Mouse (Mus musculus) heart, embryonic 16.5 days (tissue): ENCODE data around the gene Farp1. TPM values are rescaled to one million over a fixed set of nuclear protein-coding genes. Genes with fewer than 3 reads are reported as not detected.

Source experiments
- ATAC-seq: fragments of 200-750 bp; cut with Nextera tagmentation; replicated peaks from 2 replicates; pipeline ENCODE4 v1.8.0; 2017; ENCODE audit warnings: moderate number of reproducible peaks; ENCODE audit not compliant: insufficient read depth, low FRiP score; ENCODE audit errors: extremely low read depth
- H3K27ac ChIP-seq: fragments of 300-500 bp; sonication (generic); 2 replicates; pipeline ENCODE4 v1.5.1; 2014; ENCODE audit warnings: mild to moderate bottlenecking, low read length, control low read depth, moderate library complexity
- H3K27me3 ChIP-seq: fragments of 300-500 bp; sonication (generic); 2 replicates; pipeline ENCODE4 v1.6.1; 2014; ENCODE audit warnings: low read length, mixed read lengths; ENCODE audit not compliant: control insufficient read depth, insufficient read depth
- H3K36me3 ChIP-seq: fragments of 300-500 bp; sonication (generic); 2 replicates; pipeline ENCODE4 v1.6.1; 2014; ENCODE audit not compliant: control insufficient read depth, insufficient read depth
- H3K4me1 ChIP-seq: fragments of 300-500 bp; sonication (generic); 2 replicates; pipeline ENCODE4 v1.6.1; 2014; ENCODE audit warnings: low read length, mixed read lengths; ENCODE audit not compliant: control insufficient read depth, insufficient read depth
- H3K4me2 ChIP-seq: fragments of 300-500 bp; sonication (generic); 2 replicates; pipeline ENCODE4 v1.6.1; 2014; ENCODE audit warnings: low read depth, mild to moderate bottlenecking, control low read depth, low read length
- H3K4me3 ChIP-seq: fragments of 300-500 bp; sonication (generic); 2 replicates; pipeline ENCODE4 v1.5.1; 2014; ENCODE audit warnings: mild to moderate bottlenecking, control low read depth, low read length
- H3K9ac ChIP-seq: fragments of 300-500 bp; sonication (generic); 2 replicates; pipeline ENCODE4 v1.6.1; 2014; ENCODE audit warnings: low read length, control low read depth
- H3K9me3 ChIP-seq: fragments of 300-500 bp; sonication (generic); replicated peaks from 2 replicates; pipeline ENCODE4 v1.6.1; 2016; ENCODE audit warnings: low read length; ENCODE audit not compliant: control insufficient read depth
- WGBS: fragments of 180-500 bp; shearing (Covaris S2); extraction: QIAGEN DNeasy Blood & Tissue Kit; methylation state at CpG from one replicate; pipeline ENCODE4 v1.1.7; 2014; 5-methylcytosine and 5-hydroxymethylcytosine counted together
- polyA plus RNA-seq: library from polyadenylated mRNA; unstranded; fragments of >200 nt; fragmentation: Nextera tagmentation; extraction: Ambion mirVana; gene quantifications from 2 replicates; pipeline ENCODE4 v1.2.1, GENCODE M21; 2015

The Farp1 gene
- polyA plus RNA-seq, 1 experiment from 2014 or later = 11.6 TPM

DNA sequence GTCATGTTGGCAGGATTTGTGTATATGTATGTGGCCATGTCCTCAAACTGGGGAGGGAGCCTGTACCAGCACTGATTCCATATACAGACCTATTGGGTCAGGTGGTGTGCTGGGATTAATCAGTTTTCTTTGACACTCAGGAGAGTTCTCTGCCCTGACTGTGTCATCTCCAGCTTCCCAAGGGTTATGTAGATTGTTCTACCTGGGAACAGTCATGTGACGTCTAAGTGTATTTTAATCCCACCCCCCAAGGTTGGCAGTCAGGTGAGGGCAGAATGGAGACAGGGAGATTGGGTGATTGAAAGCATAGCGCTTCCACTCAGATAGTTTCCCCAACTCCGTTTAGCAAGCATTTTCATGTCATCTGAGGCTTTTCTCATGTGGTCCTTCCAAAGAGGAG is 110.3 kb downstream of the Farp1 start:
- Histone ChIP-seq H3K4me3 (no peak overlapping the region), H3K9me3 (no peaks in the 10 kb centered on the region), H3K9ac (no peak overlapping the region), H3K4me2 (peak overlapping the region; percentile 47; the same call in 1 of the 2 replicates), H3K27me3 (no peaks in the 10 kb centered on the region), H3K36me3 (no peaks in the 10 kb centered on the region), H3K4me1 (peaks cover 38% of the 10 kb centered on the region), H3K27ac (peak overlapping the region; percentile 43; the same call in 1 of the 2 replicates)
- no peak for ATAC-seq
- WGBS = 60% methylated on average over 3 of the region's 3 CpGs

DNA sequence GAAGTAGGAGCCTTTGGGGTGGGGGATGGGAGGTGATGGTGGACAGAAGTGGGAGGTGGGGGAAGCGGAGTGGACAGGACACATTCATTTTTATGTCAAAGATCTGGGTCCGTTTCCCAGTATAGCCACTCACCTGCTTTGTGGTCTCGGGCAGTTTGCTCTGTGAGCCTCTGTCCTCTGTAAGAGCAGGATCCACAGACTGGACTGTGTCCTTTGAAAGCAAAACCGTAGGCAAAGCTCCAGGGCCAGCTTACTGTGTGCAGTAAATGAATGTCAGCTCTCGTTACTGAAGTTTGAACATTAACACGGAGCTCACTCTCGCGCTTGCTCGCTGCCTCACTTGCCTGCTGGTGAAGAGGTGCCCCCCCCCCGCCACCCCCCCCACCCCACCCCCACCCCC is 110.7 kb downstream of the Farp1 start:
- Histone ChIP-seq H3K9ac (peak overlapping the region; percentile 10; the same call in 1 of the 2 replicates), H3K4me2 (peak overlapping the region; percentile 47; the same call in 1 of the 2 replicates), H3K4me1 (peaks cover 37% of the 10 kb centered on the region), H3K27me3 (no peaks in the 10 kb centered on the region), H3K36me3 (no peaks in the 10 kb centered on the region), H3K27ac (peak overlapping the region; percentile 43; the same call in 1 of the 2 replicates), H3K4me3 (no peak overlapping the region), H3K9me3 (no peaks in the 10 kb centered on the region)
- peak; percentile 23; the same call in 1 of the 2 replicates for ATAC-seq
- WGBS = 18% methylated on average over 10 of the region's 10 CpGs

DNA sequence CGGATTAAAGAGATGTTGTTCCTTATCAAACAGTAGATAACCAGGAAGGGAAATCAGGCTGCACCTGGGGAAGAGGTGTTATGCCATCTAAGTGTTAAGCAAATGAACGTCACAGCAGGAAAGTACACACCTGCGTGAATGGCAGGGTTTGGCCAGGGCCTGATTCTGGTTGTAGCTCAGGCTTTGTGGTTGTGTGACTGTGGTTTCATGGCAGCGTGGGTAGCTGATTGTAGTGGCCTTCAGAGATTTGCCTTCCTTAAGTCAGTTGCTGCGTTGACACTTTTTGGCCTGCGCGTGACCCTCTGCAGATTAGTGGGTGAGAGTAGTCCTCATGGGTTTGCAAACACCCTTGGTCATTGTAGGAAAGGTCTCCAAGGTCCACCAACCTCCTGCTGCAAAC is 111.2 kb downstream of the Farp1 start:
- H3K27ac ChIP-seq = no peak overlapping the region
- H3K4me1 ChIP-seq = peaks cover 33% of the 10 kb centered on the region
- no peak overlapping the region for H3K9ac ChIP-seq
- H3K4me3 ChIP-seq = no peak overlapping the region
- no peaks in the 10 kb centered on the region for H3K27me3 ChIP-seq
- no peaks in the 10 kb centered on the region for H3K36me3 ChIP-seq
- H3K4me2 ChIP-seq = no peak overlapping the region
- WGBS = 53% methylated on average over 7 of the region's 7 CpGs
- no peaks in the 10 kb centered on the region for H3K9me3 ChIP-seq
- no peak for ATAC-seq

GRCm38 (mm10) chr14:121147026-121147425 is 112.0 kb downstream of the Farp1 start:
- no peak overlapping the region for H3K9ac ChIP-seq
- H3K27ac ChIP-seq = no peak overlapping the region
- no peaks in the 10 kb centered on the region for H3K36me3 ChIP-seq
- no peak overlapping the region for H3K4me2 ChIP-seq
- ATAC-seq = no peak
- H3K27me3 ChIP-seq = no peaks in the 10 kb centered on the region
- 51% methylated on average over 3 of the region's 3 CpGs for WGBS
- no peaks in the 10 kb centered on the region for H3K9me3 ChIP-seq
- peaks cover 30% of the 10 kb centered on the region for H3K4me1 ChIP-seq
- H3K4me3 ChIP-seq = no peak overlapping the region

DNA sequence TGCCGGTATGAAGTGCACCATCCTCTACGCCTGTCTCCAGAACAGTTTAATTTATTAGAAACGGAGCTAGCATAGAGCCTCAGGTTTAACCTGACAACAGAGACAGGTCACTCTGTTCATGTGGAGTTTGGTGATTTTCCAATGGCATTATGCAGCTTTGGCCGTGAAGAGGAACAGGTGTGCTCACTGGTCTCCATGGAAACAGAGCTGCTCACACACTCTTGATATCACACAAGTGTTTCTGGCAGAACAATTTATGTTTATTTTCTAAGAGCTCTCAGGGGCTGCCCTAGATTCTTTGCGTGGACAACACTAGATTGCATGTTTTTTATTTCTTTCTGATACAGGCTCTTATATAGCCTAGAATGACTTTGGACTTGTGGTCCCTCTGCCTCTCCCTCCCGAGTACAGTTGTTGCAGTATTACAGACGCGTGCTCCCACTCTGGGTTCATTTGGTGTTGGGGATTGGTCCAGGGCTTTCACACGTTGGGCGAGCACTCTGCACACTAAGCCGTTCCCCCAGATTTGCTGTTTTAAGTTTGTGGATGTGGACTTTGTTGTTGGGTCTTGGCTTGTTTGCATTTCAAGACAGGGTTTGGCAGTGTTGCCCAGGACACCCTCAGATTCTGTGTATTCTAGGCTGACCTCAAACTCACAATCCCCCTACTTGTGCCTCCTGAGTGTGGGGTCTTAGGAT is 113.2 kb downstream of the Farp1 start:
- ATAC-seq = no peak

DNA sequence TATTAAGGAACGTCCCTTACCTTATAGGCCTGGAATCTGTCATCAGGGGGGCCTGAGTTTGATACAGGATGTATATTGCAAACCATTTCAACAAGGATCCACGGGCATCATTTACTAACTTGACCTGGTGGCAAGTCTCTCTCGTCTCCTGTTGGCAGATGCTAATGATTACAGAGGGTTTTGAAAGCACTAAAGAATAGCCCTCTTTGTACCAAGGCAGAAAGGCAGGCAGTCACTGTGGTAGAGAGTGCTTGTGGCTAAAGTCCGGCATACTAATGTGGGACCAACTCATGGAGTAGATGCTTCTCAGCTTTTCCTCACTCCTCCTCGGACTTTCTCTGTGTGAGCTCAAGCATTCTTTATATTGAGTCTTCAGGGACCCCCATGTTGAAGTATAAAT is 115.0 kb downstream of the Farp1 start:
- Histone ChIP-seq H3K36me3 (no peaks in the 10 kb centered on the region), H3K4me1 (peaks cover 18% of the 10 kb centered on the region), H3K27ac (no peak overlapping the region), H3K27me3 (no peaks in the 10 kb centered on the region), H3K9me3 (no peaks in the 10 kb centered on the region), H3K4me2 (no peak overlapping the region), H3K4me3 (no peak overlapping the region), H3K9ac (no peak overlapping the region)
- no peak for ATAC-seq
- WGBS = 79% methylated on average over 5 of the region's 5 CpGs

More for the DNA sequence above, 113.2 kb downstream of the Farp1 start:
- no peaks in the 10 kb centered on the region for H3K36me3 ChIP-seq
- no peak overlapping the region for H3K9ac ChIP-seq
- H3K4me3 ChIP-seq = no peak overlapping the region
- no peak overlapping the region for H3K4me2 ChIP-seq
- H3K4me1 ChIP-seq = peaks cover 25% of the 10 kb centered on the region
- H3K9me3 ChIP-seq = no peaks in the 10 kb centered on the region
- H3K27me3 ChIP-seq = no peaks in the 10 kb centered on the region
- no peak overlapping the region for H3K27ac ChIP-seq
- WGBS = 78% methylated on average over 11 of the region's 11 CpGs

GRCm38 (mm10) chr14:121151837-121152236 is 116.8 kb downstream of the Farp1 start:
- 94% methylated on average over 10 of the region's 10 CpGs for WGBS
- no peaks in the 10 kb centered on the region for H3K9me3 ChIP-seq
- peaks cover 10% of the 10 kb centered on the region for H3K4me1 ChIP-seq
- no peak overlapping the region for H3K27ac ChIP-seq
- no peak for ATAC-seq
- no peaks in the 10 kb centered on the region for H3K36me3 ChIP-seq
- no peak overlapping the region for H3K9ac ChIP-seq
- H3K4me3 ChIP-seq = no peak overlapping the region
- H3K27me3 ChIP-seq = no peaks in the 10 kb centered on the region
- H3K4me2 ChIP-seq = no peak overlapping the region

DNA sequence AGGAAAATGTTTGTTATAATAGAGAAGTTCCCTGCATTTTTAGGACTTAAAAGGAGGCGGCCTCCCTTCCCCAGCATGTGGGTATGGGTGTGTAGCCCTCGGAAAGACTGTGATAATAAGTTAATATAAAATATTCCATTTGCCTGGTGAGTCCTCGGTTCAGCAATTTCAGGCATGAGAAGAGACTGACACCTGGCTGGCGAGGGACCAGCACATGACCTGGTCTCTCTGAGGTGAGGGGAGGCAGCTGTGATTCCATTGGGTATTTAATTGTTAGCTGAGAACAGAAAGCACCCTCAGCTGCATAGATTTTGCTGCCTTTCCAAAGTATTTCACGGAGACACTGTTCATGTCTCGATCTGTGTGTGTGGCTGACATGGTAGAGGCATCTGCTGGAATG is 117.8 kb downstream of the Farp1 start:
- no peak for ATAC-seq
- Histone ChIP-seq H3K36me3 (no peaks in the 10 kb centered on the region), H3K9me3 (no peaks in the 10 kb centered on the region), H3K27ac (no peak overlapping the region), H3K4me1 (peaks cover 8% of the 10 kb centered on the region; the same call in 1 of the 2 replicates), H3K4me3 (no peak overlapping the region), H3K4me2 (no peak overlapping the region), H3K27me3 (no peaks in the 10 kb centered on the region), H3K9ac (no peak overlapping the region)
- 61% methylated on average over 6 of the region's 6 CpGs for WGBS

DNA sequence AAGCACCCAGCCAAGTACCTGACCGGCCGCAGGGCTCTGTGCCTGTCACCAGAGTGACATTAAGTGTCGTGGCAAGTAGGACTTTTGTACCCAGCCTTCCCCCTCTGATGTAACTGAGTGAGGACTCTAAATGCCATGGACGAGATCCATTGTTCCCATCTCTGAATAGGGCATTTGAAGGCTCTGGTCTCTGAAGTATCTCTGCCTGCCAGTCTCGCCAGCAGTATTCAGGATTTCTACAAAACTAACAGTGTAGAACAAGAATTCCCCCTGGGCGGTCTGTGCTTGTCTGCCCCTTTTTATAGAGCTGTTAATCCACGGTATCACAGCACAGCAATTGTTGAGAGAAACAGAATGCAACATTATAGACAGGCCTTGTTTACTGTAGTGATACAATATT is 118.3 kb downstream of the Farp1 start:
- no peak overlapping the region for H3K27ac ChIP-seq
- ATAC-seq = no peak
- 67% methylated on average over 7 of the region's 7 CpGs for WGBS

More for the DNA sequence above, 118.3 kb downstream of the Farp1 start:
- peaks cover 8% of the 10 kb centered on the region; the same call in 1 of the 2 replicates for H3K4me1 ChIP-seq
- H3K9me3 ChIP-seq = no peaks in the 10 kb centered on the region
- H3K4me2 ChIP-seq = no peak overlapping the region
- no peaks in the 10 kb centered on the region for H3K36me3 ChIP-seq
- H3K27me3 ChIP-seq = no peaks in the 10 kb centered on the region
- no peak overlapping the region for H3K4me3 ChIP-seq
- H3K9ac ChIP-seq = no peak overlapping the region
